Mouse (Mus musculus) midbrain, embryonic 11.5 days (tissue): ENCODE results near the gene Myb. TPM values are rescaled to one million over a fixed set of nuclear protein-coding genes. Genes with fewer than 3 reads are reported as not detected.

Source experiments
- ATAC-seq: fragments of 200-750 bp; cut with Nextera tagmentation; 2 replicates; pipeline ENCODE4 v1.8.0; 2017; ENCODE audit warnings: moderate TSS enrichment, moderate library complexity; ENCODE audit not compliant: low FRiP score
- DNase-seq: peaks from one replicate; pipeline ENCODE4 v3.0.0; 2015; ENCODE audit warnings: low spot score; ENCODE audit errors: missing footprints
- H3K27ac ChIP-seq: fragments of 300-500 bp; sonication (generic); 2 replicates; pipeline ENCODE4 v1.5.1; 2014; ENCODE audit warnings: low read depth, low read length
- H3K27me3 ChIP-seq: fragments of 300-500 bp; sonication (generic); 2 replicates; pipeline ENCODE4 v1.6.1; 2014; ENCODE audit warnings: mild to moderate bottlenecking, low read length, moderate library complexity, mixed read lengths; ENCODE audit not compliant: control insufficient read depth, insufficient read depth
- H3K36me3 ChIP-seq: fragments of 300-500 bp; sonication (generic); 2 replicates; pipeline ENCODE4 v1.6.1; 2014; ENCODE audit warnings: mild to moderate bottlenecking, low read length, moderate library complexity, mixed read lengths; ENCODE audit not compliant: control insufficient read depth, insufficient read depth
- H3K4me1 ChIP-seq: fragments of 300-500 bp; sonication (generic); 2 replicates; pipeline ENCODE4 v1.6.1; 2014; ENCODE audit warnings: low read length; ENCODE audit not compliant: control insufficient read depth, insufficient read depth
- H3K4me2 ChIP-seq: fragments of 300-500 bp; sonication (generic); 2 replicates; pipeline ENCODE4 v1.6.1; 2014; ENCODE audit warnings: mild to moderate bottlenecking, moderate library complexity
- H3K4me3 ChIP-seq: fragments of 300-500 bp; sonication (generic); 2 replicates; pipeline ENCODE4 v1.5.1; 2014; ENCODE audit warnings: low read depth, low read length
- H3K9ac ChIP-seq: fragments of 300-500 bp; sonication (generic); 2 replicates; pipeline ENCODE4 v1.6.1; 2014; ENCODE audit warnings: low read length
- H3K9me3 ChIP-seq: fragments of 300-500 bp; sonication (generic); 2 replicates; pipeline ENCODE4 v1.6.1; 2016; ENCODE audit warnings: low read length; ENCODE audit not compliant: control insufficient read depth
- WGBS: fragments of 180-500 bp; shearing (Covaris S2); extraction: QIAGEN DNeasy Blood & Tissue Kit; methylation state at CpG from one replicate; pipeline ENCODE4 v1.1.7; 2014; 5-methylcytosine and 5-hydroxymethylcytosine counted together
- polyA plus RNA-seq: library from polyadenylated mRNA; unstranded; fragments of >200 nt; fragmentation: Nextera tagmentation; extraction: Ambion mirVana; gene quantifications from 2 replicates; pipeline ENCODE4 v1.2.1, GENCODE M21; 2014

Myb gene
- polyA plus RNA-seq, 1 experiment from 2014 or later, result 8.5 TPM

DNA sequence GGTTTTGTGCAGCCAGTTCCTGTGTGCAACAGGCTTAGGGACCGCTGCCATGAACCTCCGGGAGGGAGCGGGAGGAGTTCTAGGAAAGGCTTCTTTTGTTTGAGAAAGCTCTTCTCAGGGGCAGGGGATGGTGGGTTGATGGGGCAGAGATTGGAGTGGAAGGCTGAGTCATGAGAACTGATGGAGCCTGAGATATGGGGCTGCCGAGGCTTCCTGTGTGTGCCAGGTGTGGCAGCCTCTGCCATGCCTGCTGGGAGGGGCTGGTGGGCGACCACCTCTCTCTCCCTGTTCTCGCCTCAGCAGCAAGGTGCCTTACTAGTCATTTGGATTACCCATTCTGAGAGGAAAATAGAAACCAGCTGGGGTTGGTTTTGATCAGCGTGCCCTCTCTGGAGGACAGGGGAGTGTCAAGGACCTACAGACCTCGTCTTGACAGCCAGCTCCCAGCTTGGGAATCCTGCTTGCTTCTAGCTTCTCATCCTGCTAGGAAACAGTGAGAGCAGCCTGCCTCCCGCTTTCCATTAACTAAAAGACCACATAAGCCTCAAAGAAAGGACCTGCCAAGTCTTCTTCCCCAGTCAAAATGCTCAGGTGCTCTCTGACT lies 60.0 kb downstream of the Myb start:
- H3K4me2 ChIP-seq, result no peak overlapping the region
- no peaks in the 10 kb centered on the region for H3K27me3 ChIP-seq
- H3K27ac ChIP-seq, result no peak overlapping the region
- DNase-seq (no peak), ATAC-seq (no peak)
- H3K9me3 ChIP-seq, result no peaks in the 10 kb centered on the region
- 30% methylated on average over 9 of the region's 9 CpGs for WGBS
- no peak overlapping the region for H3K4me3 ChIP-seq
- peaks cover 11% of the 10 kb centered on the region for H3K4me1 ChIP-seq
- H3K36me3 ChIP-seq, result no peaks in the 10 kb centered on the region
- no peak overlapping the region for H3K9ac ChIP-seq

GRCm38 (mm10) chr10:21099515-21099914 lies 61.3 kb downstream of the Myb start:
- Histone ChIP-seq H3K4me3 (no peak overlapping the region), H3K27ac (no peak overlapping the region), H3K36me3 (no peaks in the 10 kb centered on the region), H3K9me3 (no peaks in the 10 kb centered on the region), H3K9ac (no peak overlapping the region), H3K27me3 (no peaks in the 10 kb centered on the region), H3K4me2 (no peak overlapping the region), H3K4me1 (peaks cover 11% of the 10 kb centered on the region)
- no peak for ATAC-seq
- no peak for DNase-seq
- WGBS, result 84% methylated on average over 7 of the region's 7 CpGs

GRCm38 (mm10) chr10:21095541-21095940 lies 65.2 kb downstream of the Myb start:
- Histone ChIP-seq H3K27me3 (0 out of 2 replicates have a peak, but pooled peaks cover 2% of the 10 kb centered on the region), H3K4me1 (no peaks in the 10 kb centered on the region), H3K9ac (no peak overlapping the region), H3K9me3 (no peaks in the 10 kb centered on the region), H3K4me3 (no peak overlapping the region), H3K36me3 (no peaks in the 10 kb centered on the region), H3K4me2 (no peak overlapping the region), H3K27ac (no peak overlapping the region)
- WGBS, result 89% methylated on average over 14 of the region's 14 CpGs
- ATAC-seq (no peak), DNase-seq (no peak)

DNA sequence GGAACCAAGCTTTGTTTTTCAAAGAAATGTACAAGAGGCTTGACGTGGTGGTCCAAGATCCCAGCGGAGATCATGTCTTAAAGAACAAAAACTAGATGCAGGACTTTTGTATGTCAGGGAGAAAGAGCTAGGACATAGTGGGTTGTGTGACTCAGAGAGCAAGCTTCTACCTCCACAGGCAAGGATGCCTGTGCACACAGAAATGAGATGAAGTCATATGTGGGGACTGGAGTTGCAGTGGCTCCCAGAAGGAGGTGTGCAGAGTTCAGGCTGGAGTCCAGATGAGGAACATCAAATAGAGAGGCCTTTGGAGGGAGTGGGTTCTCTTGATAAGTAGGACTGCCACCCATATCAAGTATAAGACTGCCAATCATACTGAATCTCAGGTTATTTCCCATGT lies 65.9 kb downstream of the Myb start:
- H3K27me3 ChIP-seq, result 0 out of 2 replicates have a peak, but pooled peaks cover 2% of the 10 kb centered on the region
- H3K27ac ChIP-seq, result no peak overlapping the region
- 85% methylated on average over 2 of the region's 2 CpGs for WGBS
- ATAC-seq (no peak), DNase-seq (no peak)
- no peak overlapping the region for H3K9ac ChIP-seq
- H3K36me3 ChIP-seq, result no peaks in the 10 kb centered on the region
- H3K4me1 ChIP-seq, result no peaks in the 10 kb centered on the region
- H3K9me3 ChIP-seq, result no peaks in the 10 kb centered on the region
- H3K4me3 ChIP-seq, result no peak overlapping the region
- H3K4me2 ChIP-seq, result no peak overlapping the region

- H3K27me3 ChIP-seq, result 0 out of 2 replicates have a peak, but pooled peaks cover 2% of the 10 kb centered on the region
- H3K4me1 ChIP-seq, result no peaks in the 10 kb centered on the region; the same call in 1 of the 2 replicates
- DNase-seq (no peak), ATAC-seq (no peak)
- H3K4me3 ChIP-seq, result no peak overlapping the region
- no peak overlapping the region for H3K4me2 ChIP-seq
- no peaks in the 10 kb centered on the region for H3K9me3 ChIP-seq
- no peaks in the 10 kb centered on the region for H3K36me3 ChIP-seq
- no peak overlapping the region for H3K9ac ChIP-seq
- no peak overlapping the region for H3K27ac ChIP-seq
- 94% methylated on average over 5 of the region's 5 CpGs for WGBS
Observed at GRCm38 (mm10) chr10:21093301-21093700, 67.5 kb downstream of the Myb start.

- no peak for DNase-seq
- 65% methylated on average over 18 of the region's 18 CpGs for WGBS
- Histone ChIP-seq H3K36me3 (no peaks in the 10 kb centered on the region), H3K9me3 (no peaks in the 10 kb centered on the region), H3K4me2 (no peak overlapping the region), H3K4me1 (peaks cover 4% of the 10 kb centered on the region; the same call in 1 of the 2 replicates), H3K4me3 (no peak overlapping the region), H3K27me3 (0 out of 2 replicates have a peak, but pooled peaks cover 2% of the 10 kb centered on the region), H3K9ac (no peak overlapping the region), H3K27ac (no peak overlapping the region)
- no peak for ATAC-seq
Observed at GRCm38 (mm10) chr10:21092501-21093270, 68.1 kb downstream of the Myb start.

GRCm38 (mm10) chr10:21090922-21091700 lies 69.7 kb downstream of the Myb start:
- Histone ChIP-seq H3K9ac (no peak overlapping the region), H3K4me3 (no peak overlapping the region), H3K36me3 (no peaks in the 10 kb centered on the region), H3K9me3 (no peaks in the 10 kb centered on the region), H3K27me3 (0 out of 2 replicates have a peak, but pooled peaks cover 2% of the 10 kb centered on the region), H3K4me1 (peaks cover 5% of the 10 kb centered on the region; the same call in 1 of the 2 replicates), H3K4me2 (no peak overlapping the region), H3K27ac (no peak overlapping the region)
- ATAC-seq (no peak), DNase-seq (no peak)
- WGBS, result 81% methylated on average over 8 of the region's 8 CpGs

DNA sequence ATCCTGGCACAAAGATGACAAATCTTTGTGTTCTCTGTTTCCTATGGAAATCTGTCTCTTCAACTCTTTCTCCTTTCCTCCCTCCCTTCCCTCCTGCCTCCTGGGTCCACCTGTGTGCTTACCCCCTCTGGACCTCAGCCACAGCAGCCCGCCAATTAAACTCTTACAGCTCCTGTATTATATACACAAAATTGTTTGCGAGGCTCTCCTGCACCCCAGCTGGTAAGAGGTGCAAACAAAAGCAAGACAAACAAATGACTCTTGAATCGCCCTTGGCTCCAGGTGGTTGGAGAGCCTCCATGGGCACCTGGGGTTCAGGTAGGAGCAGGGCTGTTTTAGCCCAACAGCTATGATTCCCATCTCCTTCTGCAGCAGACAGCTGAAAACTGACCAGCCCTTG lies 71.2 kb downstream of the Myb start:
- Histone ChIP-seq H3K4me1 (peaks cover 5% of the 10 kb centered on the region; the same call in 1 of the 2 replicates), H3K9ac (no peak overlapping the region), H3K4me3 (no peak overlapping the region), H3K27me3 (0 out of 2 replicates have a peak, but pooled peaks cover 2% of the 10 kb centered on the region), H3K4me2 (no peak overlapping the region), H3K36me3 (no peaks in the 10 kb centered on the region), H3K9me3 (no peaks in the 10 kb centered on the region), H3K27ac (no peak overlapping the region)
- DNase-seq (no peak), ATAC-seq (no peak)
- 78% methylated on average over 3 of the region's 3 CpGs for WGBS
